Mouse (Mus musculus) forebrain, embryonic 12.5 days (tissue): ENCODE data around the gene Pcyt2. TPM values are rescaled to one million over a fixed set of nuclear protein-coding genes. Genes with fewer than 3 reads are reported as not detected.

Source experiments
- ATAC-seq: fragments of 200-750 bp; cut with Nextera tagmentation; 2 replicates; pipeline ENCODE4 v1.8.0; 2017; ENCODE audit warnings: moderate TSS enrichment; ENCODE audit not compliant: low FRiP score
- H3K27ac ChIP-seq: fragments of 300-500 bp; sonication (generic); 2 replicates; pipeline ENCODE4 v1.5.1; 2016; ENCODE audit warnings: mild to moderate bottlenecking
- H3K27me3 ChIP-seq: fragments of 300-500 bp; sonication (generic); 2 replicates; pipeline ENCODE4 v1.6.1; 2016; ENCODE audit warnings: mild to moderate bottlenecking
- H3K36me3 ChIP-seq: fragments of 300-500 bp; sonication (generic); replicated peaks from 2 replicates; pipeline ENCODE4 v1.6.1; 2016; ENCODE audit warnings: mild to moderate bottlenecking
- H3K4me1 ChIP-seq: fragments of 300-500 bp; sonication (generic); 2 replicates; pipeline ENCODE4 v1.6.1; 2016
- H3K4me2 ChIP-seq: fragments of 300-500 bp; sonication (generic); 2 replicates; pipeline ENCODE4 v1.6.1; 2016; ENCODE audit warnings: mild to moderate bottlenecking, moderate library complexity
- H3K4me3 ChIP-seq: fragments of 300-500 bp; sonication (generic); replicated peaks from 2 replicates; pipeline ENCODE4 v1.5.1; 2016; ENCODE audit warnings: mild to moderate bottlenecking
- H3K9ac ChIP-seq: fragments of 300-500 bp; sonication (generic); 2 replicates; pipeline ENCODE4 v1.6.1; 2016; ENCODE audit warnings: mild to moderate bottlenecking
- H3K9me3 ChIP-seq: fragments of 300-500 bp; sonication (generic); 2 replicates; pipeline ENCODE4 v1.6.1; 2016
- WGBS: fragments of 180-500 bp; shearing (Covaris S2); methylation state at CpG from one replicate; pipeline ENCODE4 v1.1.7; 2016; 5-methylcytosine and 5-hydroxymethylcytosine counted together
- polyA plus RNA-seq: library from polyadenylated mRNA; unstranded; fragments of >200 nt; fragmentation: Nextera tagmentation; extraction: Ambion mirVana; gene quantifications from 2 replicates; pipeline ENCODE4 v1.2.1, GENCODE M21; 2016

Gene Pcyt2
- 139 and 142 TPM in 2 replicates for polyA plus RNA-seq

GRCm38 (mm10) chr11:120617519-120618112, at the start of gene Pcyt2:
Gene Pcyt2 (minus strand): TSS chr11:120617936.
- no peaks in the 10 kb centered on the region for H3K27me3 ChIP-seq
- H3K36me3 ChIP-seq = peaks cover 72% of the 10 kb centered on the region
- peaks cover 18% of the 10 kb centered on the region for H3K4me1 ChIP-seq
- peak within 1 kb of the TSS; percentile 75 for H3K27ac ChIP-seq
- peak within 1 kb of the TSS; percentile 73 for H3K9ac ChIP-seq
- H3K4me3 ChIP-seq = peak within 1 kb of the TSS; percentile 77
- peak within 1 kb of the TSS; percentile 85 for H3K4me2 ChIP-seq
- H3K9me3 ChIP-seq = 0 out of 2 replicates have a peak, but pooled peaks cover 2% of the 10 kb centered on the region
- ATAC-seq = peak; percentile 96
- WGBS = under 1% methylated on average over 55 of the region's 56 CpGs

- Histone ChIP-seq H3K36me3 (no peaks in the 10 kb centered on the region), H3K9me3 (no peaks in the 10 kb centered on the region), H3K9ac (no peak overlapping the region), H3K4me2 (no peak overlapping the region), H3K4me3 (no peak overlapping the region), H3K27ac (no peak overlapping the region), H3K27me3 (peaks cover 46% of the 10 kb centered on the region), H3K4me1 (peaks cover 5% of the 10 kb centered on the region; the same call in 1 of the 2 replicates)
- ATAC-seq = no peak
- WGBS = 8% methylated on average over 3 of the region's 3 CpGs
Measured at GRCm38 (mm10) chr11:120666617-120667016, 48.9 kb upstream of the Pcyt2 start.

- H3K4me3 ChIP-seq = no peak overlapping the region
- H3K27ac ChIP-seq = no peak overlapping the region
- no peak overlapping the region for H3K9ac ChIP-seq
- no peaks in the 10 kb centered on the region for H3K36me3 ChIP-seq
- 86% methylated on average over 3 of the region's 3 CpGs for WGBS
- H3K27me3 ChIP-seq = peaks cover 59% of the 10 kb centered on the region
- no peak overlapping the region for H3K4me2 ChIP-seq
- H3K4me1 ChIP-seq = peaks cover 15% of the 10 kb centered on the region
- ATAC-seq = no peak
- H3K9me3 ChIP-seq = no peaks in the 10 kb centered on the region
Measured at GRCm38 (mm10) chr11:120665406-120665805, 47.7 kb upstream of the Pcyt2 start.

GRCm38 (mm10) chr11:120663714-120664113, 46.0 kb upstream of the Pcyt2 start:
- Histone ChIP-seq H3K4me1 (peaks cover 29% of the 10 kb centered on the region), H3K27me3 (peaks cover 75% of the 10 kb centered on the region), H3K9ac (no peak overlapping the region), H3K4me2 (no peak overlapping the region), H3K27ac (no peak overlapping the region), H3K4me3 (no peak overlapping the region), H3K9me3 (no peaks in the 10 kb centered on the region), H3K36me3 (no peaks in the 10 kb centered on the region)
- 59% methylated on average over 5 of the region's 5 CpGs for WGBS
- ATAC-seq = no peak

GRCm38 (mm10) chr11:120662759-120663158, 45.0 kb upstream of the Pcyt2 start:
- ATAC-seq = no peak

DNA sequence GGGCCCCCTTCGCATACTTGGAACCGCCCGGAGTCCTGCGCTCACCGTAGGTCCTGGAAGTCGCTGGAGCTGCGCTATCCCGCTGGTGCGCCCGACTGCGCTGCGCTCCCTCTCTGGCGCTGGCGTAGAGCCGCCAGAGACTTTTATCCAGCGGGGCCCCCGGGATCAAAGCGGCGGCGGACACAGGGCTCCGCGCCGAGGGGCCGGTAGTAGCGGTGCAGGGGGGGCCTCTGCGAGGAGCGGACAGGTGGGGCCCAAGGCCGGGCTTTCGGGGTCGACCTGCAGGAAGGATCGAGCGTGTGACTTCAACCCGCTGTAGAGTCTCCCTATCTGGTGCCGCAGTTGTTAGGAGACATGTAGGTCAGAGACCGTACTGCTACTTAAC, 43.3 kb upstream of the Pcyt2 start, which contains the start of gene Notum:
Notum (minus strand) TSS at position 100 of the 385 bp plus-strand sequence.
- Histone ChIP-seq H3K36me3 (no peaks in the 10 kb centered on the region), H3K27me3 (peaks cover 95% of the 10 kb centered on the region), H3K4me2 (peak within 1 kb of the TSS; percentile 60), H3K4me1 (peaks cover 23% of the 10 kb centered on the region), H3K4me3 (peak within 1 kb of the TSS; percentile 41), H3K9me3 (no peaks in the 10 kb centered on the region), H3K9ac (peak within 1 kb of the TSS; percentile 33; the same call in 1 of the 2 replicates), H3K27ac (no peak within 1 kb of the TSS)
- 1% methylated on average over 35 of the region's 35 CpGs for WGBS
- ATAC-seq = no peak

More at GRCm38 (mm10) chr11:120662759-120663158, 45.0 kb upstream of the Pcyt2 start:
- Histone ChIP-seq H3K4me2 (no peak overlapping the region), H3K36me3 (no peaks in the 10 kb centered on the region), H3K9me3 (no peaks in the 10 kb centered on the region), H3K9ac (no peak overlapping the region), H3K4me3 (no peak overlapping the region), H3K27ac (no peak overlapping the region), H3K27me3 (peaks cover 85% of the 10 kb centered on the region), H3K4me1 (peaks cover 29% of the 10 kb centered on the region)
- 49% methylated on average over 6 of the region's 6 CpGs for WGBS

- H3K27me3 ChIP-seq = peaks cover 97% of the 10 kb centered on the region
- peak overlapping the region; percentile 60 for H3K4me2 ChIP-seq
- H3K9me3 ChIP-seq = no peaks in the 10 kb centered on the region
- peak overlapping the region; percentile 33; the same call in 1 of the 2 replicates for H3K9ac ChIP-seq
- peaks cover 23% of the 10 kb centered on the region for H3K4me1 ChIP-seq
- no peaks in the 10 kb centered on the region for H3K36me3 ChIP-seq
- H3K4me3 ChIP-seq = peak overlapping the region; percentile 41
- WGBS = under 1% methylated on average over 82 of the region's 95 CpGs
- no peak overlapping the region for H3K27ac ChIP-seq
- ATAC-seq = 0 out of 2 replicates have a peak, but pooled peaks have one; percentile 36
Measured at GRCm38 (mm10) chr11:120660301-120661075, 42.8 kb upstream of the Pcyt2 start.

- Histone ChIP-seq H3K9me3 (no peaks in the 10 kb centered on the region), H3K27me3 (peaks cover 93% of the 10 kb centered on the region), H3K27ac (no peak overlapping the region), H3K4me2 (peak overlapping the region; percentile 60), H3K36me3 (no peaks in the 10 kb centered on the region), H3K4me1 (peaks cover 23% of the 10 kb centered on the region), H3K4me3 (peak overlapping the region; percentile 41), H3K9ac (peak overlapping the region; percentile 33; the same call in 1 of the 2 replicates)
- 0 out of 2 replicates have a peak, but pooled peaks have one; percentile 6 for ATAC-seq
- 3% methylated on average over 45 of the region's 50 CpGs for WGBS
Measured at GRCm38 (mm10) chr11:120659509-120660300, 42.0 kb upstream of the Pcyt2 start.

- no peak overlapping the region for H3K9ac ChIP-seq
- no peaks in the 10 kb centered on the region for H3K36me3 ChIP-seq
- no peak overlapping the region for H3K27ac ChIP-seq
- peaks cover 23% of the 10 kb centered on the region for H3K4me1 ChIP-seq
- H3K27me3 ChIP-seq = peaks cover 95% of the 10 kb centered on the region
- WGBS = 5% methylated on average over 24 of the region's 24 CpGs
- ATAC-seq = no peak
- no peak overlapping the region for H3K4me3 ChIP-seq
- no peak overlapping the region for H3K4me2 ChIP-seq
- H3K9me3 ChIP-seq = no peaks in the 10 kb centered on the region
Measured at GRCm38 (mm10) chr11:120658876-120659410, 41.2 kb upstream of the Pcyt2 start.

DNA sequence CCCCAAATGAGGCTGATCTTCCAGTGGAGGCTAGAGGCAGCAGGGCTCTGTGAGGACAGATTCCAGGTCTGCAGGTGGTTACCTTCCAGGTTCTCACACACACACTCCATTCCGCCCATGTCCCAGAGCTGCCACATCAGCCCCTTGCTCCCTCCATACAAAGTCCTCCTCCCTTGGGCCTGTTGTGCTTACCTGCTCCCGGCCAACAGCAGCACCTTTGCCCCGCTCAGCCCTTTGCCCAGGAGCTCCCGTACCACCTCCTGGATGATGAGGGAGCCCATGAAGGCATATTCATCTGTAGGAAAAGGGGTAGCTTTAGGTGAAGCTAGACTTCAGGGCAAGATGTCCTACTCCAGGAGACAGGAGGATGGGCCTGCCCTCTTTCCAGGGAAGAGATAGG, 39.6 kb upstream of the Pcyt2 start:
- H3K9me3 ChIP-seq = no peaks in the 10 kb centered on the region

DNA sequence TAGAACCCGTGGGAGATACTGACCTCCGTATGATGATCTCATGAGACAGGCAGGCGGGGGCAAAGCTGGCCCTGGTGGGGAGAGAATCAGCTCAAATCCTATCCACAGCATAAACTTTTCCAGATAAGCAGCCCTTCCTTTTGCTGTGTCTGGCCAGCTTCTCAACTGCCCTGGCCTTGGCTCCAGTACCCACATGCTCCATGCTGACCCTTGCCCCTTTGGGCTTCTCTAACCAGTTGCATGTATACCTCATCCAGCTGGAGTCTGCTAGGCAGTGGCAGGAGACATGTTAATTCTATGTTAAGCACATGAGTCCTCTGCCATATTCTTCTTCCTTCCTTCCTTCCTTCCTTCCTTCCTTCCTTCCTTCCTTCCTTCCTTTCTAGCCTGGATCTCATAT, 37.0 kb upstream of the Pcyt2 start:
- no peak overlapping the region for H3K4me3 ChIP-seq
- no peak for ATAC-seq
- peaks cover 7% of the 10 kb centered on the region for H3K4me1 ChIP-seq
- H3K36me3 ChIP-seq = no peaks in the 10 kb centered on the region
- H3K27ac ChIP-seq = no peak overlapping the region
- H3K27me3 ChIP-seq = peaks cover 61% of the 10 kb centered on the region
- WGBS = 75% methylated on average over 3 of the region's 3 CpGs
- no peak overlapping the region for H3K4me2 ChIP-seq
- no peaks in the 10 kb centered on the region for H3K9me3 ChIP-seq
- H3K9ac ChIP-seq = no peak overlapping the region

More for the DNA sequence above, 39.6 kb upstream of the Pcyt2 start:
- Histone ChIP-seq H3K27ac (no peak overlapping the region), H3K9ac (no peak overlapping the region), H3K4me2 (no peak overlapping the region), H3K4me1 (peaks cover 23% of the 10 kb centered on the region), H3K36me3 (no peaks in the 10 kb centered on the region), H3K4me3 (no peak overlapping the region), H3K27me3 (peaks cover 79% of the 10 kb centered on the region)
- ATAC-seq = no peak
- 85% methylated on average over 4 of the region's 4 CpGs for WGBS

DNA sequence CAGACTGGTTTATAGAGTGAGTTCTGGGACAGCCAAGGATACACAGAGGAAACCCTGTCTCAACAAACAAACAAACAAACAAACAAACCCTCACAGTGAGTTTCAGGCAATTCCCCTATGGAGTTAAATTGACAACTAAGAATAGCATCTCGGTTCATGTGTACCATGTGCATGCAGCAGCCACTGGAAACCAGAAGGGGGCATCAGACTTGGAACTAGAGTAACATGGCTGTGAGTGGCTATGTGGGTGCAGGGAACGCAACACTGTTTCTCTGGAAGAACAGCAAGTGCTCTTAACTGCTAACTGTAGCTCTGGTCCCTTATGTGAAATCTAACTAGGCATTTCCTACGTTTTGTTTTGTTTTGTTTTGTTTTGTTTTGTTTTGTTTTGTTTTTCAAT, 34.1 kb upstream of the Pcyt2 start:
- H3K4me3 ChIP-seq = no peak overlapping the region
- no peak for ATAC-seq
- H3K9ac ChIP-seq = no peak overlapping the region
- H3K4me1 ChIP-seq = peaks cover 9% of the 10 kb centered on the region
- no peaks in the 10 kb centered on the region for H3K9me3 ChIP-seq
- H3K4me2 ChIP-seq = no peak overlapping the region
- H3K27ac ChIP-seq = no peak overlapping the region
- H3K36me3 ChIP-seq = no peaks in the 10 kb centered on the region
- H3K27me3 ChIP-seq = peaks cover 44% of the 10 kb centered on the region
- WGBS = 69% methylated on average over 3 of the region's 3 CpGs
